Mouse (Mus musculus): ENCODE measurements around the gene Phtf1.

GRCm38 (mm10) chr3:103998724-103999123 lies 30.8 kb downstream of the Phtf1 start:
- TF ChIP-seq CTCF (IDR thresholded peaks at IDR 0.05; ENCODE audit: low read depth, low read length): no peak
- no peak for TF ChIP-seq EP300 (IDR thresholded peaks at IDR 0.05; ENCODE audit: insufficient read depth, low read depth, low read length)
